Mouse (Mus musculus): Measurements from ENCODE around the gene Vmn2r22. TPM values are rescaled to one million over a fixed set of nuclear protein-coding genes. Genes with fewer than 3 reads are reported as not detected.
"Not testable (repeated sequence)": the region's sequence is repeated elsewhere in the genome, so short reads cannot be mapped to it uniquely, and the experiment has no call there.

The Vmn2r22 gene
- 0.01 TPM in 1 of 2 replicates, not detected in the other for polyA plus RNA-seq (2012)

- not testable (repeated sequence) for H3K27me3 ChIP-seq (ENCODE audit: control insufficient read depth); H3K4me1 ChIP-seq (ENCODE audit: control insufficient read depth); H3K36me3 ChIP-seq (ENCODE audit: control insufficient read depth); H3K4me3 ChIP-seq (replicated peaks); H3K9me3 ChIP-seq (ENCODE audit: control insufficient read depth, low read length)
Observed at GRCm38 (mm10) chr6:123650625-123651024, at the start of gene Vmn2r22. Gene Vmn2r22, minus strand, starts transcription at chr6:123650725.

DNA sequence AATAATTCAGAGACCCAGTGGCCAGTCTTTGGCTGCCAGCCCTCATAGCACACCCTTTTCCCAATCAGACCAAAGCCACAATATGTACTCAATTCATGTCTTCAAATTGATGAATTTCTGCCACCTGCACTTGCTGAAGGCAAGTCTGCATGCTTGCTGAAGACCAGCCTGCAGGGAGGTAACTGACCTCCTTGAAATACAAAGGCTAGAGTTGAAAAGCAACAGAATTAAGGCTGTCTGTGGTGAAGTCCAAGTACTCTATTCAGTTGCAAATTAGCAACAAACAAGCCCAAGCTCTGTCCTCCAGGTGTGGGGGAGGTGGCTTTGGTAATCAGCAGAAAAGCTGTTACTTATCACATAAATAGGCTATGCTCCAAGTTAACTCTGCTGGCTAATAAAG, 46.7 kb upstream of the Vmn2r22 start:
- no peaks in the 10 kb centered on the region for H3K36me3 ChIP-seq (ENCODE audit: control insufficient read depth)
- no peaks in the 10 kb centered on the region for H3K9me3 ChIP-seq (ENCODE audit: control insufficient read depth, low read length)
- TF ChIP-seq GATA1 (IDR thresholded peaks at IDR 0.05; ENCODE audit: low read length) (no peak), TAL1 (IDR thresholded peaks at IDR 0.05; ENCODE audit: low read length) (no peak)
- H3K4me1 ChIP-seq (ENCODE audit: control insufficient read depth): no peaks in the 10 kb centered on the region
- H3K4me3 ChIP-seq (replicated peaks): no peak overlapping the region
- H3K27me3 ChIP-seq (ENCODE audit: control insufficient read depth): no peaks in the 10 kb centered on the region

- H3K4me1 ChIP-seq (ENCODE audit: control insufficient read depth); H3K36me3 ChIP-seq (ENCODE audit: control insufficient read depth); H3K4me3 ChIP-seq (replicated peaks); H3K9me3 ChIP-seq (ENCODE audit: control insufficient read depth, low read length); H3K27me3 ChIP-seq (ENCODE audit: control insufficient read depth): not testable (repeated sequence)
Observed at GRCm38 (mm10) chr6:123696639-123697038, 46.1 kb upstream of the Vmn2r22 start.

GRCm38 (mm10) chr6:123657040-123657439, 6.5 kb upstream of the Vmn2r22 start:
- H3K27me3 ChIP-seq (ENCODE audit: control insufficient read depth): no peaks in the 10 kb centered on the region
- H3K36me3 ChIP-seq (ENCODE audit: control insufficient read depth): no peaks in the 10 kb centered on the region
- TF ChIP-seq TAL1 (IDR thresholded peaks at IDR 0.05; ENCODE audit: low read length) (no peak), GATA1 (IDR thresholded peaks at IDR 0.05; ENCODE audit: low read length) (no peak)
- H3K4me3 ChIP-seq (replicated peaks): no peak overlapping the region
- H3K9me3 ChIP-seq (ENCODE audit: control insufficient read depth, low read length): no peaks in the 10 kb centered on the region
- H3K4me1 ChIP-seq (ENCODE audit: control insufficient read depth): no peaks in the 10 kb centered on the region

DNA sequence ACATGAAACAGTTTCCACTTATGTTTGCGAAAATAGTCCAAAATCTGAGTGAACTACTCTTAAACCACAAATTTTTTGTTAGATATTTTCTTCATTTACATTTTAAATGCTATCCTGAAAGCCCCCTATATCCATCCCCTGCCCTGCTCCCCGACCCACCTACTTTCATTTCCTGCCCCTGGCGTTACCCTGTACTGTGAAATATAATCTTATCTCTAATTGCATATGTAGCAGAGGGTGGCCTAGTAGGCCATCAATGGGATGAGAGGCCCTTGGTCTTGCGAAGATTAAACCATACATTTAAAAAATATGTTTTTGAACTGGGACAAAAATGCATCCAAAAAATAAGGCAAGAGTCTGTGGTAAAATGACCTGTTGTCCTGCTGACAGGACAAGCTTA, 11.1 kb downstream of the Vmn2r22 start:
- not testable (repeated sequence) for H3K4me1 ChIP-seq (ENCODE audit: control insufficient read depth); H3K9me3 ChIP-seq (ENCODE audit: control insufficient read depth, low read length); H3K4me3 ChIP-seq (replicated peaks); H3K27me3 ChIP-seq (ENCODE audit: control insufficient read depth); H3K36me3 ChIP-seq (ENCODE audit: control insufficient read depth)

DNA sequence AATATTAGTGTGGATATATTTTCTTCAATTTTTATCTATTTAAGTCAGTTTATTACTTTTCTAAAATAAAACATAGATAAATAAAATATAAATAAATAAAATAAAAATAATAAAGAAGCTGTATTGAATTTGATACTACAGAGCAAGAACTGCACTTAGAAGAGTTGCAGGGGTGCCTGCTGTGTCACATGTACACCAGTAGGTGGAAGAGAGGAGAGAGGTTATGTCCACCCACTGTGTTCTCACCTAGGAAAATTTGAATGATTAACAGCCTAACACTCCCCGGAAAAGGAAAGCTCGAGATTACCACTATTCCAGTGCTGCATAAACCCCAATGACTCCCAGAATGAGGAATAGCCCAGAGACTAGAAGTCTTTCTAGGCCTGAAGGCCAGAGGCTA, 26.7 kb downstream of the Vmn2r22 start:
- H3K4me1 ChIP-seq (ENCODE audit: control insufficient read depth); H3K27me3 ChIP-seq (ENCODE audit: control insufficient read depth); H3K4me3 ChIP-seq (replicated peaks); H3K9me3 ChIP-seq (ENCODE audit: control insufficient read depth, low read length); H3K36me3 ChIP-seq (ENCODE audit: control insufficient read depth): not testable (repeated sequence)

DNA sequence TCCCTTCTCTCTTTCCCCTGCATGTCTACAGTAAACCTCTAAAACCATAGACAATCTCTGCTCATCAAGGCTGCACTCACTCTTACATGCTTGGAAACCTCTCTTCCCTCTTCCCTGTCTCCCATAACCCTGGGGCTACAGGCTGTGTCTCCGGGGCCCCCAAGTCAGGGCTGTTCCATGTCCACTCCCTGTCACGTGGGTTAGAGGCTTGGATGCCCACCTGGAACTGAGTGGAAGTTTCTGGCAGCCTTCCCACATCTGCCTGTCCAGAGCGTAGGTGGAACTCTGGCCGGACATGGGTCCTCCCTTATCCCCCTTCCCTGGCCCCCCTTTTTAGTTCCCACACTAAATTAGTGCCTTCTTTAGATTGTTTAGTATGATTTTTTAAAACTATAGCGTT, 62.2 kb downstream of the Vmn2r22 start:
- not testable (repeated sequence) for H3K9me3 ChIP-seq (ENCODE audit: control insufficient read depth, low read length); H3K4me3 ChIP-seq (replicated peaks); H3K36me3 ChIP-seq (ENCODE audit: control insufficient read depth); H3K27me3 ChIP-seq (ENCODE audit: control insufficient read depth); H3K4me1 ChIP-seq (ENCODE audit: control insufficient read depth)

GRCm38 (mm10) chr6:123587796-123588328, 62.7 kb downstream of the Vmn2r22 start:
- H3K36me3 ChIP-seq (ENCODE audit: control insufficient read depth); H3K4me3 ChIP-seq (replicated peaks); H3K9me3 ChIP-seq (ENCODE audit: control insufficient read depth, low read length); H3K27me3 ChIP-seq (ENCODE audit: control insufficient read depth); H3K4me1 ChIP-seq (ENCODE audit: control insufficient read depth): not testable (repeated sequence)

- not testable (repeated sequence) for H3K36me3 ChIP-seq (ENCODE audit: control insufficient read depth); H3K27me3 ChIP-seq (ENCODE audit: control insufficient read depth); H3K4me1 ChIP-seq (ENCODE audit: control insufficient read depth); H3K4me3 ChIP-seq (replicated peaks); H3K9me3 ChIP-seq (ENCODE audit: control insufficient read depth, low read length)
Observed at GRCm38 (mm10) chr6:123583988-123584387, 66.5 kb downstream of the Vmn2r22 start.

DNA sequence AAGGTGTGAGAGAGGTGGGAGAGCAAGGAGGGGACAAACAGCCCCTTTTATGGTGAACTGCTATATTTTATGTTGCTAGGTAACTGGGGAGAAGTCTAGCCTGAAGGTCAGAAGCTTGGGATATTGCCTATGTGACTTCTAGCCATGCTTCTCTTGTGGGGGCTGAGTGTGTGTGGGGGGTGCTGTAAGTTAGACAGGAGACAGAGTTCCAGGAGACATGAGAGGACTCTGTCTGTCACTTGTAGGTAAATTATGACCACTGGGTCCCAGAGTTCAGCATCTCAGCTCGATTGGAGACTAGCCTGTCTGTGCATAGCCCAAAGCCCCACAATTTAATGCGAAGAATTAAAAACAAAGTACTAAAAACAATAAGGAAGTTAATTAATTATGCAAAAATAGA, 75.8 kb downstream of the Vmn2r22 start:
- not testable (repeated sequence) for H3K4me1 ChIP-seq (ENCODE audit: control insufficient read depth); H3K9me3 ChIP-seq (ENCODE audit: control insufficient read depth, low read length); H3K27me3 ChIP-seq (ENCODE audit: control insufficient read depth); H3K36me3 ChIP-seq (ENCODE audit: control insufficient read depth); H3K4me3 ChIP-seq (replicated peaks)

Other genes with a start within 250 kb of the Vmn2r22 start
- 0.01 TPM in 1 of 2 replicates, not detected in the other for gene Vmn2r20, start 232.6 kb downstream of the Vmn2r22 start, polyA plus RNA-seq (2012)
- not detected in 2 replicates for gene Vmn2r21, start 117.3 kb downstream of the Vmn2r22 start, polyA plus RNA-seq (2012)
- not detected in 2 replicates for gene Vmn2r23, start 51.9 kb upstream of the Vmn2r22 start, polyA plus RNA-seq (2012)
- gene Vmn2r24, start 128.2 kb upstream of the Vmn2r22 start, polyA plus RNA-seq (2012): not detected in 2 replicates
- not detected in 2 replicates for gene Vmn2r25, start 202.7 kb upstream of the Vmn2r22 start, polyA plus RNA-seq (2012)

All from erythroblast, embryonic 14.5 days (primary cell).